Mouse (Mus musculus) brain, embryonic 14.5 days (tissue): ENCODE data around the gene Dlgap1.

ENCODE experiments used
- CTCF ChIP-seq: fragments of 200-500 bp; IDR thresholded peaks from 2 replicates; pipeline ENCODE4 v1.5.1; 2012; ENCODE audit warnings: inconsistent platforms, mild to moderate bottlenecking, moderate library complexity, borderline replicate concordance; ENCODE audit not compliant: insufficient read depth, insufficient read length; ENCODE audit errors: extremely low read depth
- POLR2A ChIP-seq: fragments of 200-500 bp; IDR thresholded peaks from 2 replicates; pipeline ENCODE4 v1.6.1; 2012; ENCODE audit warnings: mild to moderate bottlenecking, inconsistent platforms, borderline replicate concordance; ENCODE audit not compliant: poor library complexity, insufficient read depth, insufficient read length, severe bottlenecking; ENCODE audit errors: extremely low read depth

DNA sequence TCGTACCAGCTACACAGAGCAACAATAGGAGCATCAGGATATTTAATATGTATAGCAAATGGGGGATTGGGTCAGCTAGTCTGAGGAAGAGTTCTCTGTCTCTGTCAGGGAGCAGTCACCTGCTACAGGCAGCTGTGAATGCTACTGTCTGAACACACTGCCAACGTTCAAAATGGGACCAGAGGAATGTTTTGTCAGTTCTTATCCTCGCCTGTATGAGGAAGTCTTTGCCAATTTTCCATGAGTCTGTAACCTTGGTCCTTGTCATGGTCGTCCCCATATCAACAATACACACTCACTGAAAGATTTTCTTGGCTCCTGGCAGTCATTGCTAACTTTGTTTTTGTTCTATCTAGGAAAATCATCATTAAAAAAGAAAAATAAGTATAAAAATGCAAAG is 51.5 kb downstream of the Dlgap1 start:
- TF ChIP-seq CTCF (no peak), POLR2A (no peak)
